Mouse (Mus musculus) ES-E14 (cell line): Measurements from ENCODE around the gene Hdhd5.

Source experiments
- CHD2 ChIP-seq: IDR thresholded peaks from 2 replicates; pipeline ENCODE4 v1.6.1; 2014; ENCODE audit warnings: mild to moderate bottlenecking, low read depth, low read length, inconsistent platforms
- HCFC1 ChIP-seq: IDR thresholded peaks from 2 replicates; pipeline ENCODE4 v1.6.1; 2012; ENCODE audit warnings: low read length, inconsistent platforms, borderline replicate concordance; ENCODE audit not compliant: insufficient read depth
- MAFK ChIP-seq: IDR thresholded peaks from 2 replicates; pipeline ENCODE4 v1.6.1; 2014; ENCODE audit warnings: mild to moderate bottlenecking, low read depth, low read length, inconsistent platforms; ENCODE audit not compliant: insufficient read depth
- ZC3H11A ChIP-seq: IDR thresholded peaks from 2 replicates; pipeline ENCODE4 v1.6.1; 2012; ENCODE audit warnings: low read depth, mild to moderate bottlenecking, inconsistent platforms, low read length, borderline replicate concordance
- ZNF384 ChIP-seq: IDR thresholded peaks from 2 replicates; pipeline ENCODE4 v1.6.1; 2012; ENCODE audit warnings: low read depth, low read length, inconsistent platforms

- no peak for TF ChIP-seq MAFK
- TF ChIP-seq ZNF384 = no peak
- no peak for TF ChIP-seq HCFC1
- TF ChIP-seq ZC3H11A = no peak
- TF ChIP-seq CHD2 = no peak
These were observed 49.6 kb downstream of the Hdhd5 start for GRCm38 (mm10) chr6:120481538-120481937.
